Mouse (Mus musculus) hindbrain, embryonic 10.5 days (tissue): ENCODE data around the gene Lsm7. TPM values are rescaled to one million over a fixed set of nuclear protein-coding genes. Genes with fewer than 3 reads are reported as not detected.

Experiments used
- DNase-seq: peaks from one replicate; pipeline ENCODE4 v3.0.0-alpha.2; 2017; ENCODE audit warnings: low spot score
- H3K27ac ChIP-seq: fragments of 300-500 bp; sonication (generic); 2 replicates; pipeline ENCODE4 v1.5.1; 2016; ENCODE audit warnings: mild to moderate bottlenecking, moderate library complexity
- H3K27me3 ChIP-seq: fragments of 300-500 bp; sonication (generic); 2 replicates; pipeline ENCODE4 v1.6.1; 2016; ENCODE audit warnings: mild to moderate bottlenecking; ENCODE audit not compliant: poor library complexity, insufficient read depth, severe bottlenecking
- H3K36me3 ChIP-seq: fragments of 300-500 bp; sonication (generic); 2 replicates; pipeline ENCODE4 v1.6.1; 2016; ENCODE audit warnings: mild to moderate bottlenecking, moderate library complexity
- H3K4me1 ChIP-seq: fragments of 300-500 bp; sonication (generic); replicated peaks from 2 replicates; pipeline ENCODE4 v1.6.1; 2016; ENCODE audit warnings: mild to moderate bottlenecking
- H3K4me3 ChIP-seq: fragments of 300-500 bp; sonication (generic); 2 replicates; pipeline ENCODE4 v1.5.1; 2016; ENCODE audit warnings: mild to moderate bottlenecking, moderate library complexity
- H3K9me3 ChIP-seq: fragments of 300-500 bp; sonication (generic); 2 replicates; pipeline ENCODE4 v1.6.1; 2016; ENCODE audit warnings: mild to moderate bottlenecking, moderate library complexity
- WGBS: fragments of 180-500 bp; shearing (Covaris S2); methylation state at CpG from one replicate; pipeline ENCODE4 v1.1.7; 2016; 5-methylcytosine and 5-hydroxymethylcytosine counted together
- polyA plus RNA-seq: library from polyadenylated mRNA; unstranded; fragments of >200 nt; fragmentation: Nextera tagmentation; extraction: Ambion mirVana; gene quantifications from 2 replicates; pipeline ENCODE4 v1.2.1, GENCODE M21; 2016

Gene Lsm7
- polyA plus RNA-seq = 314 and 327 TPM in 2 replicates

DNA sequence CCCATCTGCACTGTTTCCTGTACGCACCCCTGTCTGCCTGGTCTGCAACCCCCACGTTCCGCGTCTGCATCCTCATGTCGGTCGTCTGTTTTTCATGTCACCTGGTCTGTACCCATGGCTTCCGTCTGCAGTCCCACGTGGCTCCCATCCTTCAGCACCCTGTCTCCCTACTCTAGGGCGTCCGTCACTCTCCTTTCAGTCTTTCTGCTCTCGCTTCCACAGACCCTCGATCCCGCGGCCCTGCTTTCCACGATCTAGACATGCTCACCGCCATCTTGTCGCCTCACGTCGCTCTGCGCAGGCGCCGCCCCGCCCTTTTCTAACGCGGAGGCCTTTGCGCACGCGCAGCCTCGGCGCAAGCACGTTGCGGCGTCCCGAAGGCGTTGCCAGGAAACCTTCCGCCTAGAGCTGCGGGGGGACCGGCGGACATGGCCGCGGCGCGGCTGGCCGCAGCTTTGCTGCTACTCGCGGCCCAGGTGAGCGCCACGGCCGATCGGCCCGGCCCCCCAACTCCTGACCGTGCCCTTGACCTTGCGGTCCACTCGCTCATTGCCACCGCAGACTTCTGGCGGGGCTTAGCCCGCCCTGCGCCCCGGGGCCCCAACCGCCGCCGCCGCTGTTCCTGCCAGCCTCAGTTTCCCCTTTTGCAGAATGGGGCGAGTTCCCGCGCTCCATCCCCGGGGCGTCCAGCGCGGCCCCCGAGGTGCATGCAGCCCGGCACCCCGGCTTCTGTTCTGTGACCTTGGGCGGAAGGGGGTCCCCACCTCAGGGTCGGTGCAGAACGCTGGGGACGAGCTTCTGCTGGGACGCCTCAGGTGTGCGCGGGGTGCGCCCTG lies at the start of gene Lsm7, which contains the start of gene Sppl2b:
Gene Lsm7 (minus strand): TSS at position 297 of the 836 bp plus-strand sequence.
Gene Sppl2b (plus strand): TSS at position 363 of the 836 bp plus-strand sequence.
- Histone ChIP-seq H3K9me3 (no peaks in the 10 kb centered on the region), H3K4me1 (peaks cover 54% of the 10 kb centered on the region), H3K4me3 (peak within 1 kb of the TSS; percentile 79), H3K27ac (peak within 1 kb of the TSS; percentile 92), H3K27me3 (no peaks in the 10 kb centered on the region), H3K36me3 (peaks cover 34% of the 10 kb centered on the region)
- DNase-seq = peak; percentile 97
- under 1% methylated on average over 81 of the region's 81 CpGs for WGBS

DNA sequence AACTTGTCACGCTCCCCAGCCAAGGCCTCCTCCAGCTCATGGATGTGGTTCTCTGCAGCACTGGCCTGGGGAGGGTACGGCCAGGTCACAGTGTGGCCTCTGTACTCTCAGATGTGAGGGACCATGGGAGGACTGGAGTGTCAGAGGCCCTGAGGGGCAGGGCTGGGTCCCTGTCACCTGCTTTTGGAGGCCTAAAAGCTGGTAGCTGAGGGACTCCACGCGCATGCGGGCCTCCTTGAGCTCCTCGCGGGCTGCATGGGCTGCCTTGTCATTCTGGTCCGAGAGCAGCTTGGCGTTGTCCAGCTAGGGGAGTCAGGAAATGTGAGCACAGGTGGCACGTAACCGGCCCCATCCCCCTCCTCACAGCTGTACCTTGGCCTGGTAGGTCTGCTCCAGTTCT lies 49.7 kb upstream of the Lsm7 start:
- Histone ChIP-seq H3K36me3 (peaks cover 83% of the 10 kb centered on the region), H3K27ac (no peak overlapping the region), H3K27me3 (no peaks in the 10 kb centered on the region), H3K4me3 (no peak overlapping the region), H3K4me1 (peaks cover 10% of the 10 kb centered on the region), H3K9me3 (no peaks in the 10 kb centered on the region)
- DNase-seq = no peak
- 96% methylated on average over 11 of the region's 11 CpGs for WGBS

DNA sequence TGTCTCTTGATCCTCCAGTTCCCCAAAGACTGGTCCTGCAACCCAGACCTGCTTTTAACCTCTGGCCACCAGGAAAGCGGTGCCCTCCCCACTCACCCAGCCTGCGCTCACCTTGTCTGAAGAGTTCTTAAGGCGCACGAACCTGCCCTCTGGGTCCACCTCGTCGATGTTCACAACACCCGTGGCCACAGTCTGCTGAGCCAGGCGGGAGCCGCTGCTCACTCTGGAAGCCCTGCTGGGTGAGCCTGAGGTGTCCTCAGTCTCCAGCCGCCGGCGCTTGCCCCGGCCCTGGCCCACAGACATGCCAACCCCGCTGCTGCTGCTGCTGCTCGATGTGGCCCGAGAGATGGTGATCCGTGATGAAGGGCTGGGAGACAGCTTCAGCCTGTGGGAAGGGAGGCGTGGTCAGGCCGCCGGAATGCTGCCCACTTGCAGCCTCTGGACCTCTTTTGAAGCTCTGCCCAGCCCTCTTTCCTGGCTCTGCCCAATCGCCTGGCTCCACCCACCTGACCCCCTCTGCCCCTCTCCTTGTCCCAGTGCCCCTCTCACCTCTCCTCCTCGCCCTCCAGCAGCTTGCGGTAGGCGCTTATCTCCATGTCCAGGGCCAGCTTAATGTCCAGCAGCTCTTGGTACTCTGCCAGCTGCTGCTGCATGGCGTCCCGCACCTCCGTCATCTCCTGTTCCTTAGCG lies 49.1 kb upstream of the Lsm7 start:
- 89% methylated on average over 28 of the region's 28 CpGs for WGBS
- Histone ChIP-seq H3K27me3 (no peaks in the 10 kb centered on the region), H3K4me1 (peaks cover 15% of the 10 kb centered on the region), H3K27ac (no peak overlapping the region), H3K9me3 (no peaks in the 10 kb centered on the region), H3K36me3 (peaks cover 81% of the 10 kb centered on the region), H3K4me3 (no peak overlapping the region)
- DNase-seq = no peak

DNA sequence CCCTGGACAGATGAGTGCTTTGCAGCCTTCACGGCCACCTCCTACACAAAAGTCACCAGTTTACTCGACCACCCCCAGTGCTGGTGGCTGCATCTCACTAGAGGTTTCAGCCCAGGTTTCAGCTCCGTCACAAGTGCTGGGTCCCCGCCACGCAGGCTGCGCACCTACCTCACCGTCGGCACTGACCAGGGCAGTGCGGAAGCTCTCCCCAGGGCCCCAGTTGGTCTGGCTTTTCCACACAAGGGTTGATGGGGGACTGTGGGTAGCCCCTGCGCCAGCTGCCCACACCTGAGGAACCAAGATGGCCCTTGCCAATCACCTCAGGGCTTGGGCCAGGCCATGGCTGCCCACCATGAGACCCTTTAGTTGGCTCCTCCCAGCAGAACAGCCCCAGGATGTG lies 48.3 kb upstream of the Lsm7 start:
- Histone ChIP-seq H3K4me3 (no peak overlapping the region), H3K36me3 (peaks cover 81% of the 10 kb centered on the region), H3K9me3 (no peaks in the 10 kb centered on the region), H3K4me1 (peaks cover 24% of the 10 kb centered on the region), H3K27me3 (0 out of 2 replicates have a peak, but pooled peaks cover 3% of the 10 kb centered on the region), H3K27ac (no peak overlapping the region)
- no peak for DNase-seq
- 93% methylated on average over 10 of the region's 10 CpGs for WGBS

DNA sequence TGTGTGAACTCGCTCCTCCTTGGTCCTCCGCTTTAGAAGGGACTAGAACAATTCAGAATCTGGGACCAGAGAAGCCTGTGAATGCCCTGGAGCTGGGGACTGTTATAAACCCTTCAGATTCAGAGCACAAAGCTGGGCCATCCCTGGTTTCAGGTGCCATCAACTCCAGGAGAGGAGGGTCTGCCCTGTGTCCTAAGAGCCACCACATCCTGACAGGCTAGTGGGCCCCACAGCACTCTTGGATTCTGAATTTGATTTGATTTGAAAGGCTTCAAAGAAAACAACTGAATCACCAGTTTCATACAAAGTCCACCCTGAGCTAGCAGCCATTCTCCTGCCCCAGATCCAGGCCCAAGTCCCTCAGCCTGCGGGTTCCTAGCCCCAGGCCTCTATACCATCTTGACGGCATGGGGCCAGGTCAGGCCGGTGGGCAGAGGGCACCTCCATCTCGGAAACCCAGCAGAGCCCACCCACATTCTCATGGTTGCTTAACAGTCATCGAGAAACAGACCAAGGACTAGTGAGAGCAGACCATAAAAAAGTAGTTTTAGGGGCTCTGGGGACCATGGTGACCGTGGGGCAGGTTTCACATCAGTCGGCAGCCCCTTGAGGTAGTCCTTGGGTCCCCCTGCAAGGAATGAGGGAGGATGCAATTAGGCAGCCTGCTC lies 47.4 kb upstream of the Lsm7 start:
- no peak for DNase-seq
- H3K4me1 ChIP-seq = peaks cover 33% of the 10 kb centered on the region
- peaks cover 9% of the 10 kb centered on the region; the same call in 1 of the 2 replicates for H3K27me3 ChIP-seq
- H3K4me3 ChIP-seq = no peak overlapping the region
- WGBS = 92% methylated on average over 9 of the region's 9 CpGs
- no peak overlapping the region for H3K27ac ChIP-seq
- H3K36me3 ChIP-seq = peaks cover 80% of the 10 kb centered on the region
- H3K9me3 ChIP-seq = no peaks in the 10 kb centered on the region

DNA sequence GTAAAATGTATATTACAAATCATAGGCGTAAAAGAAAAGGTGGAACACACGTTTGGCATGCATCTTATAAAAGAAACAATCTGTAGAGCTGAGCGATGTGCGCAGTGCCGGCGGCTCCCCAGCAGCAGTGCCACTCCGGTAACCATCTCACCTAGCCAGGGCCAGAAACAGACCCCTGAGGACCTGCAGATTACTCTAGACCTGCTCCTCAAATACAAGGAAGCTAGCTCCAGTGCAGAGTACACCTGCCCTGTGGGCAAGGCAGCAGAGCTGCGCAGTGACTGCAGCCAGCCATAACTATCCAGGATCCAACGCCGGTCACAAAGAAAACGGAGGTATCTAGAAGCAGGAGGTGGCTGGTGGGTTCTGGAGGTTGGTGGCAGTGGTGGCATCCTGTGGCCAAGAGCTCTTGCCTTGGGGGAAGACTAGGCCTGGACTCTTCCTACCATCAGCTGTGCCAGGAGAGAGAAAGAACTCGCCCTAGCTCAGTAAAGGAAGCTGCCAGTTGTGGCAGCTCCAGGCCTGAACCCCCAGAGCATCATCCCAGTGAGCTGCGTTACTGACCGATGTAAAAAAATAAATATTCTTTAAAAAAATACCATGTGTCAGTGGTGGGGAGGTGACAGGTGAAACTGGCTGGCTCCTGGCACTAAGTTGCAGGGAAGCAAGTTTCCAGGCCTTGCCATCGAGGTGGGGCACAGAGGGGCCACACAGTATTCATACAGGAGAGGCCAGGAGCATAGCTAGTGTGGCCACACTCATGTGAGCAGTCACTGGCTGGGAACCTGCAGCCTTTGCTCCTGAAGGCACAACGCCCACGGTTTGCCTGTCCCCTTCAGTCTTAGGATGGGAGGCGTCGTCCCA lies 46.6 kb upstream of the Lsm7 start:
- DNase-seq = no peak
- H3K36me3 ChIP-seq = peaks cover 74% of the 10 kb centered on the region
- H3K9me3 ChIP-seq = no peaks in the 10 kb centered on the region
- WGBS = 89% methylated on average over 19 of the region's 19 CpGs
- H3K27ac ChIP-seq = peak overlapping the region; percentile 90; the same call in 1 of the 2 replicates
- H3K27me3 ChIP-seq = peaks cover 9% of the 10 kb centered on the region; the same call in 1 of the 2 replicates
- peaks cover 38% of the 10 kb centered on the region for H3K4me1 ChIP-seq
- H3K4me3 ChIP-seq = peak overlapping the region; percentile 84

DNA sequence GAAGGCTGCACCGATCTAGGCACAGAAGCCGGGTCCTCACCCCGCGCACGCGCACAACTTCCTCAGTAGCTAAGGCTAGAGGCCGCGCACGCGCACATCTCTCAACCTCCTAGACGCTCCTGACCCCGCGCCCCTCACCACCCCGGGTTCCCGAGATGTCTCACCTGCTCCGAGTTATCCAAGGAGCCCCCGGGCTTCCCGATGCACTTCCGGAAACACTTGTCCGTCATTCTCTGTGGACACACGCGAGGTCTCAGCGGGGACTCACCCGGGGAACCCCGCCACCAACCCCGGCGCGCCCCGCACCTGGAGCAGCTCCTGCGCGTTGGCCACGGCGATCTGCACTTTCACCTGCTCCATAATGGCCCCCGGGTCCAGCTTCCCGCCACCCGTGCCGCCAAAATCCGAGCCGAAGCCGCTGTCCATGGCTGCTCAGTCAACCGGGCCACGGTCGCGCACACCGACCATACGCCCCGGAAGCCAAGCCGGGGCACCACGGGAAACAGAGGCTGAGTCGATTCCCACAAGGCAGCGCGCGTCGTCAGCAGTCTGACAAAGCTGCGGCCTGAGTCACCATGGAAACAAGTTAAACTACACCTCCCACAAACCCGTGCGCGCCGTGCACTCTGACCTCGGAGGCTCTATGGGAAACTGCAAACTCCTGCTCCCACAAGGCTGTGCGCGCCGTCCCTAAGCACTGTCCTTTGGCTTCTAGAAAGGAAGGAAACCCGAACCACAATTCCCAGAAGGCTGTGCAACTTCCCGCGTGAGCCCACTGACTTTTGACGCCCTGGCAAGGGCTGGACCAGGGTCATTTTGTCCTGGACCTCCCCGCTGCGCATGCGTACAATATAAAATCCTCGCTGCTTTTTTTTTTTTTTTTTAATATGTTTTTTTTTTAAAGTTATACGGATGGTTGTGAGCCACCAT lies 45.6 kb upstream of the Lsm7 start, which contains the start of gene Timm13:
Gene Timm13 (minus strand): TSS at position 652 of the 930 bp plus-strand sequence.
- Histone ChIP-seq H3K4me3 (peak within 1 kb of the TSS; percentile 84), H3K9me3 (no peaks in the 10 kb centered on the region), H3K36me3 (peaks cover 63% of the 10 kb centered on the region), H3K27ac (peak within 1 kb of the TSS; percentile 90), H3K27me3 (peaks cover 9% of the 10 kb centered on the region; the same call in 1 of the 2 replicates), H3K4me1 (peaks cover 39% of the 10 kb centered on the region)
- peak; percentile 99 for DNase-seq
- WGBS = under 1% methylated on average over 72 of the region's 72 CpGs

DNA sequence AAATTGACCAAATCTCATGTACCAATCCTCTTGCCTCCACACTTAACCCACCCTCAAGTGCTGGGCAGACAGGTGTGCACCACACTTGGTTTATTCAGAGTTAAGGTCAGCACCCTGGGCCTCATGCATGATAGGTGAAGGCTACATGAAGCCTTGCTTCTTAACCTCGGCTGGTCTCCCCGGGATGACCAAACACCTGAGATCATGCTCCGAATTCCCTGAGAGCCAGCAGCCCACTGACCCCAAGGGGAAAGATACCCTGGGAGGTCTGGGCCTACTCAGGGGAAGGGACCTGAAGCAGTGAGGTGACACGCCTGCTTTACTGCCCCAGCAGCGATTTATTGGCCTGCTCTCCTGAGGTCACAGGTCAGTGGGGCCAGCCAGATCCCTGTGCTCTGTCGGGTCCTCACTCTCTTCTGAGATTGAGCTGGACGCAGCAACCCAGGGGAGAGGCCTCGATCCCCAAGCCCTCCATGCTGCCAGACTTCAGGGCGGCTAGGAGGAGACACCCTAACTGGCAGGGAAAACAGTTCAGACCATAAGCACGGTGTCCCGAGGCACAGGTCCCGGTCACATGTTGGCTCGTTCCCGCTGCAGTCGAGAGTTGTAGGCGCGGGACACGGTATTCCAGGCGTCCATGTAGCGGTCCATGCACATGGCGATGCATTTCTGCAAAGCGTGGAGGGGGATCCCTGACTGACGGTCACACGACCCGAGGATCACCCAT lies 44.7 kb upstream of the Lsm7 start:
- peaks cover 9% of the 10 kb centered on the region; the same call in 1 of the 2 replicates for H3K27me3 ChIP-seq
- no peaks in the 10 kb centered on the region for H3K9me3 ChIP-seq
- 18% methylated on average over 25 of the region's 25 CpGs for WGBS
- no peak for DNase-seq
- peak overlapping the region; percentile 84 for H3K4me3 ChIP-seq
- H3K27ac ChIP-seq = peak overlapping the region; percentile 90
- peaks cover 39% of the 10 kb centered on the region for H3K4me1 ChIP-seq
- peaks cover 55% of the 10 kb centered on the region for H3K36me3 ChIP-seq

DNA sequence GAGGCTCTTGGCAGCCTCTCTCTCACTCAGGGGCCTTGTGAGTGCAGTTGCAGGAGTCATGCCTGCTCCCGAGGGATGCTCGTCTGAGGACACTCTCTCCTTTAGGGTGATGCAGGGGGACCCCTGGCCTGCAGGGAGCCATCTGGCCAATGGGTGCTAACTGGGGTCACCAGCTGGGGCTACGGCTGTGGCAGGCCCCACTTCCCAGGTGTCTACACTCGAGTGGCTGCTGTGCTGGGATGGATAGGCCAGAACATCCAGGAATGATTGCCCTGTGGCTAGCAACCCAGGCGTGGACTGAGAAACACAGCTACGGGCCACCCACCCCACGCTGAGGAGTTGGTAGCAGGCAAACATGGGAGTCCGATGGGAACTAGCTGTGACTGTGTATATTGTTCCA lies 44.1 kb upstream of the Lsm7 start:
- Histone ChIP-seq H3K27me3 (peaks cover 9% of the 10 kb centered on the region; the same call in 1 of the 2 replicates), H3K36me3 (peaks cover 48% of the 10 kb centered on the region), H3K9me3 (no peaks in the 10 kb centered on the region), H3K4me3 (peak overlapping the region; percentile 84), H3K27ac (0 out of 2 replicates have a peak overlapping the region, but pooled peaks have one; percentile 90), H3K4me1 (peaks cover 39% of the 10 kb centered on the region)
- DNase-seq = no peak
- WGBS = 93% methylated on average over 8 of the region's 8 CpGs

DNA sequence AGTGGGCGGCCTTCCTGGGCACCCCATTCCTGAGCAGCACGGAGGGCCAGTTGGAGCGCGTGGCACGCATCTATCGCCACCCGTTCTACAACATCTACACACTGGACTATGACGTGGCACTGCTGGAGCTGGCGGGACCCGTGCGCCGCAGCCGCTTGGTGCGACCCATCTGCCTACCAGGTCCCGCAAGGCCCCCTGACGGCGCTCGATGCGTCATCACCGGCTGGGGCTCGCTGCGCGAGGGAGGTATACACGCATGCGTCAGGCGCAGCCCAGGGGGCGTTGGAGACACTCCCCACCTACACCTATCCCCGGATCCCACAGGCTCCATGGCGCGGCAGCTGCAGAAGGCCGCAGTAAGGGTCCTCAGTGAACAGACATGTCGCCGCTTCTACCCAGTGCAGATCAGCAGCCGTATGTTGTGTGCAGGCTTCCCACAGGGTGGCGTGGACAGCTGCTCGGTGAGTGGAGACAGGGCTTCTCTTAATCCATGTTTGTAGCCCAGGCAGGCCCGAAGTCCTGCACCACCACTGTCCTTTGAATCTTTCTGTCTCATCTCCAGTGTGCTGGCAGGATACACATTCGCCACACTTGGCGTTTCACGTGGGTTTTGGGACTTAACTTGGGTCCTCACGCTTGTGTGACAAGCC lies 43.0 kb upstream of the Lsm7 start:
- peak overlapping the region; percentile 32 for H3K4me3 ChIP-seq

More for the DNA sequence above, 43.0 kb upstream of the Lsm7 start:
- DNase-seq = no peak
- Histone ChIP-seq H3K27me3 (peaks cover 9% of the 10 kb centered on the region; the same call in 1 of the 2 replicates), H3K4me1 (peaks cover 39% of the 10 kb centered on the region), H3K27ac (0 out of 2 replicates have a peak overlapping the region, but pooled peaks have one; percentile 12), H3K36me3 (peaks cover 37% of the 10 kb centered on the region), H3K9me3 (peaks cover under 1% of the 10 kb centered on the region; the same call in 1 of the 2 replicates)
- WGBS = 34% methylated on average over 41 of the region's 41 CpGs
